Comparison of ENCODE assay signal across 15 mouse cellular contexts in genomic region chr1:52752706-52753105, GRCm38 (mm10). TPM values are rescaled to one million over a fixed set of nuclear protein-coding genes. Genes with fewer than 3 reads are reported as not detected.
A peak's percentile ranks its signal among the peaks of the same experiment; 100 is the strongest.
DNase-seq lines count a peak whose midpoint lies in the region; ATAC-seq and TF ChIP-seq lines count a peak whose summit lies in the region.
"Had no signal": no experiment of that assay in that cellular context is flagged by ENCODE, and none has a peak within 500 bp of the region (broad histone marks: within the 10 kb centered on the region; RNA-seq: fewer than 3 reads in every experiment).

No protein-coding gene starts in this region.

- WGBS in heart, adult 2 months, result 34% methylated on average over 3 of the region's 3 CpGs

- H3K9me3 ChIP-seq in G1E (replicated peaks), result no peaks in the 10 kb centered on the region
- H3K9me3 ChIP-seq: stomach, embryonic 15.5 days had no signal

- TF ChIP-seq EP300 in heart, adult 2 months (IDR thresholded peaks at IDR 0.05; ENCODE audit: insufficient read depth, low read depth, low read length), result no peak

- H3K4me3 ChIP-seq in heart, adult 2 months, result no peak overlapping the region
- no peak overlapping the region for H3K4me3 ChIP-seq in G1E (ENCODE audit: low read depth, low read length)
- H3K4me3 ChIP-seq: erythroblast, embryonic 14.5 days; stomach, embryonic 15.5 days had no signal

- H3K79me2 ChIP-seq in heart, adult 2 months (replicated peaks; ENCODE audit: control insufficient read depth, insufficient read depth, low read length), result no peaks in the 10 kb centered on the region

- no peaks in the 10 kb centered on the region for H3K36me3 ChIP-seq in heart, adult 2 months (ENCODE audit: control insufficient read depth, insufficient read depth, low read length)
- H3K36me3 ChIP-seq in G1E (replicated peaks), result no peaks in the 10 kb centered on the region
- H3K36me3 ChIP-seq: stomach, embryonic 15.5 days had no signal

- peak overlapping the region; percentile 11; the same call in 1 of the 2 replicates for H3K27ac ChIP-seq in heart, adult 2 months
- H3K27ac ChIP-seq: stomach, embryonic 15.5 days had no signal

- no peak for TF ChIP-seq POLR2A in heart, adult 2 months (IDR thresholded peaks at IDR 0.05; ENCODE audit: insufficient read depth, low read depth, low read length)

- H3K4me1 ChIP-seq in heart, adult 2 months (ENCODE audit: control insufficient read depth, insufficient read depth, low read length), result no peaks in the 10 kb centered on the region
- peaks cover 13% of the 10 kb centered on the region for H3K4me1 ChIP-seq in G1E (ENCODE audit: insufficient read depth, low read depth, low read length)
- H3K4me1 ChIP-seq: stomach, embryonic 15.5 days had no signal

- no peak for TF ChIP-seq CTCF in heart, adult 2 months (IDR thresholded peaks at IDR 0.05)
- no peak for TF ChIP-seq CTCF in G1E (IDR thresholded peaks at IDR 0.05; ENCODE audit: low read depth, low read length)

- no peak for DNase-seq in heart, adult 2 months
- DNase-seq in heart, postnatal 36 days, result no peak
- no peak for DNase-seq in G1E (ENCODE audit: low spot score)
- no peak for DNase-seq in spleen, postnatal 4 days (ENCODE audit: low spot score in 2 of 2)
- no peak for DNase-seq in adrenal gland, adult 2 months
- DNase-seq: cerebellum, adult 2 months; lung, postnatal 10 days; midbrain, embryonic 14.5 days; thymus, postnatal 36 days had no signal

- H3K27me3 ChIP-seq in heart, adult 2 months (ENCODE audit: control insufficient read depth, insufficient read depth, low read length), result no peaks in the 10 kb centered on the region
- peaks cover 3% of the 10 kb centered on the region; the same call in 1 of the 2 replicates for H3K27me3 ChIP-seq in G1E (ENCODE audit: insufficient read depth, low read length)
- H3K27me3 ChIP-seq: stomach, embryonic 15.5 days had no signal

- no peak overlapping the region for H3K9ac ChIP-seq in heart, adult 2 months (ENCODE audit: low read depth, low read length)
- H3K9ac ChIP-seq: stomach, embryonic 15.5 days had no signal

- intact Hi-C loops in heart, adult 2 months (cut with DNase I), result loop anchor here (10.0 kb wide), 1 partner anchor 258 kb away; no protein-coding TSS in a partner anchor
- intact Hi-C loops in heart, postnatal 36 days (cut with DNase I), result no loop called here

- ATAC-seq in G1E (ENCODE audit: extremely low read depth, insufficient number of reproducible peaks, low FRiP score, poor library complexity, severe bottlenecking), result peak; percentile 66
- ATAC-seq in granulocyte monocyte progenitor cell, adult 5-6 weeks (replicated peaks; ENCODE audit: poor library complexity, severe bottlenecking), result 0 out of 2 replicates have a peak, but pooled peaks have one; percentile 10
- ATAC-seq in hematopoietic stem cell, adult 5-6 weeks (replicated peaks in 1 of 2; ENCODE audit: insufficient read depth in 1 of 2, low FRiP score in 2 of 2, low TSS enrichment in 1 of 2, low read depth in 1 of 2, poor library complexity in 2 of 2, severe bottlenecking in 2 of 2), result peak; percentile 59 to 63; a peak in 3 of 4 replicates
- ATAC-seq: forebrain, embryonic 16.5 days; inflammation-experienced regulatory T-cells, adult 6 months had no signal

RNA-seq across cellular contexts. Expression of gene Mfsd6, which starts 25.4 kb away (rescaled TPM):
- total RNA-seq in heart, adult 2 months (2021), result 10 to 100 TPM; 18.9 to 20.1 TPM
- 10.3 and 15.8 TPM in 2 replicates for polyA plus RNA-seq in heart, adult 2 months (2012; rRNA removed)
- total RNA-seq in heart, postnatal 36 days (2021), result 10 to 100 TPM; 18.8 to 21.6 TPM
- total RNA-seq in G1E (2014; fragmentation: Nextera tagmentation) (0.53 TPM in 1 of 2 replicates, not detected in the other), G1E (2017) (5.0 and 5.9 TPM in 2 replicates)
- polyA plus RNA-seq in G1E (2012), result 0.03 and 0.05 TPM in 2 replicates
- 1.4 and 5.3 TPM in 2 replicates for total RNA-seq in granulocyte monocyte progenitor cell, adult 5-6 weeks (2014; fragmentation: Nextera tagmentation)
- 3.6 and 3.9 TPM in 2 replicates for total RNA-seq in granulocyte monocyte progenitor cell, adult 5-6 weeks (2017)
- total RNA-seq in hematopoietic stem cell, adult 5-6 weeks (2017), result 22.0 and 29.0 TPM in 2 replicates
- 10 to 100 TPM; 15.2 to 22.5 TPM for total RNA-seq in adrenal gland, adult 2 months (2021)
- polyA plus RNA-seq in adrenal gland, adult 2 months (2012; rRNA removed), result 7.9 and 8.5 TPM in 2 replicates
- polyA plus RNA-seq: erythroblast, embryonic 14.5 days had no signal

Comparison
In these comparisons a context has a peak if more than half of its experiments do, and no peak if none do; other contexts are left out.
1. ATAC-seq: peak in every context shown above with its lines; median percentile 66 in G1E; 61 in hematopoietic stem cell, adult 5-6 weeks; 10 in granulocyte monocyte progenitor cell, adult 5-6 weeks.